Mouse (Mus musculus) telencephalon, adult 2 months (tissue): ENCODE measurements around the gene Olfr785.
"Not testable (repeated sequence)": the region's sequence is repeated elsewhere in the genome, so short reads cannot be mapped to it uniquely, and the experiment has no call there.

Experiments used
- DNase-seq: peaks from one replicate; pipeline ENCODE4 v3.0.0-alpha.2; 2011; ENCODE audit warnings: low read depth, low spot score

The Olfr785 gene

DNA sequence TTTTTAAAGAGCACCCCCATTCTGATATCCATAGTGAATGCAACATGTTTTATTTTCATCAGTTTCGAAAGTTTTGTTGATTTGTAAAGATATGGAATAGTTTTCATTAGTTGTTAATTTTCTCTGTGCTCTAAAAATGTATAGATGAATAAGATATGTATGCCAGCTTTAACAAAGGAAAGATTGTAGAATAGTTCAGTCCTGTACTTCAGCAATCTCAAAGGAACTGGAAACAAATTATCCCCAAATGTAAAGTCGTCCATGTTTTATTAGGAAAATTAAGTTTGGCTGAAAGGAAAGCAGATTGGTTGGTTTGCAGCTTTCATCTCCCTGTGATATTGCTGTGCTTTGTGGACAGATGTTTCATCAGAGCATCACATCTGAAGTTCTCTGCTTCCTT lies at the start of gene Olfr785:
Gene Olfr785, plus strand, starts transcription at position 301 of the 400 bp plus-strand sequence.
- DNase-seq: no peak

DNA sequence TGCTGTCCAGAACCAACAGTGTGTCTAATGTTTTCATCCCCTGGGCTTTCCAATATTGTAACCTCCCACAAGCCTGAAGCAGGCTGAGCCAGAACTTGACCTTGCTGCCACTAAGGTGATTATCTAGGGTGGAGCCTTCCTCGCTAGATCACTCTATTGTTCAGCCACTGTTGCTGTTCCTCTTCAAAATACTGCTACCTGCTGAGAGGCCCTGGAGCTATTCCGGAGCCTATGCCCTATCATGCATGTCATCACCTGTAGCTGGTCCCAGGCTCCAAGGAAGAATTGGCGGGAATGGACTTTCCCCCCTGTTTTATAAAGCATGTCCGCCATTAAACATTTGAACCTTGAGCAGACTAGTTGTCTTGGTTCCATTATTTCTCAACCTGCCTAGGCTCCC lies 48.7 kb upstream of the Olfr785 start:
- DNase-seq: not testable (repeated sequence)

DNA sequence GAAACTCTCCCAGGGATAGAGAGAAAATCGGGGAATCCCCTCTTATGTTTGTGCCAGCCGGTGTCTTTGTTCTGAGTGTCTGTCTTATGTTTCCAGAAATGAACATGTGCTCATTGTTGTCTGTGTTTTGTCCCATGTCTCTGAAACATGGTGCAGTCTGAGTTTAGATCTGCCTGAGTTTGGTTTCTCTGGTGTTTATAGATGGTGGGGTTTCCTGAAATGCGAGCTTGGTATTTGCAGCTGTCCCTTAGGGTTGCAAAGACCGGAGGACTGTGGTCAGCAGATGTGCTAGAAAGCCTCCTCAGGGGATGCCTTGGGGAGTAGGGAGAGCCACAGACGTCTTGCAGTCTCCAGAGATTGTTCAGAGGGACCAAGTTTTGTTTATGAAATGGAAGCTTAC lies 47.9 kb upstream of the Olfr785 start:
- DNase-seq: no peak

DNA sequence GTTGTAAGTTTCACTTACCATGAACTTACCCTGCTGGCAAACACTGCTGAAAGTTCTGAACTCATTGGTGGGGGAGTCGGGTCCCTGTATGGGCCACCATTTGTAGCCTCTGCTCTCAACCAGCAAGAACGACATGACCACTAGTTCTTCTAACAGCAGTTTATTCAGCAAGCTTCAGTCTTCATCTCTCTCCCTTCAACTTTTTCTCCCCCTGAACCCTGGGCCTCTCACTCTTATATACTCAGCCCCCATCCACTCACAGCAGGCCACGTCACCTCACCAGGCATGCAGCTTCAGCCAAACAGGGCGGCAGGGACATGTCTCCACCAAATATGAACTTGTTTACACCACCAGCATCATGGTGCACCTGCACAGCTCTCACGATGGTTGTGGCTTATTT lies 31.2 kb upstream of the Olfr785 start:
- not testable (repeated sequence) for DNase-seq

DNA sequence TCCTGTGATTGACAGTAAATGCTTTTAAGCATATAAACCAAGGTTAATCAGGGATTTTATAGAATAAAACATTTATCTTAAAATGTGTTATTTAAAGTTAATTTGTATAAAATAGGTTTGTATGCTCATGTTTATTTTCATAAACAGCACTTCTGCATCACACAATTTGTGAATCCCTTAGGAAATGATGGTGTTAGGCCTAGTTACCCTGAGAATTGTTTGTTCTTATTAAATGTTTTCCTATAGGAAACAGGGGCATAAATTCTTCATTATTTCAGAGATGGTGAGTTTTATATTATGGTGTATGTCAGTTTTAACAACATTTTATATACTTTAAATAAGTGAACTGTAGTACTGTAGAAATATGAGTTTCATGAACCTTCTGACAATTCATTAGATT lies 21.4 kb upstream of the Olfr785 start, which contains the start of gene Olfr784:
Gene Olfr784, plus strand, starts transcription at position 301 of the 400 bp plus-strand sequence.
- DNase-seq: no peak

DNA sequence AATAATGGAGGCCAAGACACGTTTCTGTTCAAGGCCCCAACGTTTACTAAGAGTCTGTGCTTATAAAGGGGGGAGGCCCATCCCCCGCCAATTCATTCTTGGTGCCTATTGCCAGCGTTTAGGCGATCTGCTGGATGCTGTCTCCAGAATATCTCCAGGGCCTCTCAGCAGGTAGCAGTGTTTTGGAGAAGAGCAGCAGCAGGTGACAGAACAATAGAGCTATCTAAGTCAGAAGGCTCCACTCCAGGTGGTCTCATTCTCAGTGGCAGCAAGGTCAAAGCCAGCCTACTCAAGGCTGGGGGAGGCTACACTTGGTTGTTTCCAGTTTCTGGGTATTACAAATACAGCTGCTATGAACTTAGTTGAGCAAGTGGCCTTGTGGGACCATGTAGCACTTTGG lies 4.3 kb upstream of the Olfr785 start:
- no peak for DNase-seq

DNA sequence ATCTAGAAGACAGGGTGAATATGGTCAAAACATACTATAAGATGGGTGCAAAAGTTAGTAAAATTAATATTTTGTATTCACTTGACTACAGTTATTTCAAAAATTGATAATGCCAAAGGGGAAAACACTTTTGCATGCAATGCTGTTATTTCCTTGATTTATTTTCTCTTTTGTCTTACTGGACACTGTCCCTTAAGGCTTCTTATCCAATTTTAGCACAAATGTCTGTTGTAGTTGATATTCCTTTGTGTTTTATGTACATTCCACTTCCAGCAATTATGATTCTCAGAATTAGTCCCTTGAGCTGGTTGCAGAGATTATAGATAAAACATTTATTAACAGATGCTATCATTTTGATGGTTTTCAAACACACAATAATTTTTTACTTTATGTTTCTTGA lies 21.8 kb downstream of the Olfr785 start, which contains the start of gene Olfr786:
Gene Olfr786, plus strand, starts transcription at position 301 of the 400 bp plus-strand sequence.
- no peak for DNase-seq
